ENCODE assay signal across 8 mouse cellular contexts in the genomic region with DNA sequence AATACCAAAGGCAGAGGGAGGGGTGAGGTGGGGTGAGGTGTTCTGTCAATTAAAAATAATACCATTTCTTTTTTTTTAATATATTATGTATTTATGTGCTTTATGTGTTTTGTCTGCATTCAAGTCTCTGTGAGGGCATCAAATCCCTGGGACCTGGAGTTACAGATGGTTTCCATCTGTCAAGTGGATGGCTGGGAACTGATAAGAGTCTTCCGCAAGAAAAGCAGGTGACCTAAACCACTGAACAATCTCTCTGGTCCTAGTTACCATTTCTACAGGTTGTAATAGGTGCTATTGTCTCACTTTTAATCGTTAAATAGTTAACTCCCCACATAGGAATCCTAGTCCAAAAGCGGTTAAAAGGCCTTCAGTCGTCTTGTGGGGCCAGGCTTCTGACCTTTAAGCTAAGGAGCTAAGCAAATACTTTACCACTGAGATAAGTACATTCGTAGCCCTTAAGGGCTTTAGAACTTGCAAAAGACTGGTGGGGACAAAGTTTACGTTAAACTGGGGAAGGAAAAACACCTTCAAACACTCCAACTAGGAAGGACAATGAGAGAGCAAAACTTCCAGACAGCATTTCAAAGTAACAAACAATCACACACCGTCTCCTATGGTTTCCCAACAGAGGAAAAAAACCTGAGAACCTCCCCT. TPM values are rescaled to one million over a fixed set of nuclear protein-coding genes. Genes with fewer than 3 reads are reported as not detected.
A peak's percentile ranks its signal among the peaks of the same experiment; 100 is the strongest.
DNase-seq lines count a peak whose midpoint lies in the region; ATAC-seq lines count a peak whose summit lies in the region.

No protein-coding gene starts in this region.

- 7% methylated on average over 7 of the region's 7 CpGs for WGBS in heart, embryonic 14.5 days
- WGBS in liver, embryonic 15.5 days (ENCODE audit: insufficient replicate concordance): 17% methylated on average over 7 of the region's 7 CpGs
- WGBS in stomach, embryonic 15.5 days: 13% methylated on average over 7 of the region's 7 CpGs

- H3K27ac ChIP-seq in heart, embryonic 14.5 days (replicated peaks in 1 of 2; ENCODE audit: control insufficient read depth in 1 of 2, insufficient read depth in 1 of 2, low read depth in 2 of 2, low read length in 2 of 2): peak overlapping the region in 1 of 2 experiments; percentile 97; a peak in 2 of 4 replicates
- H3K27ac ChIP-seq in liver, embryonic 15.5 days (replicated peaks): peak overlapping the region; percentile 97
- no peak overlapping the region for H3K27ac ChIP-seq in stomach, embryonic 15.5 days

- H3K27me3 ChIP-seq in heart, embryonic 14.5 days (ENCODE audit: control insufficient read depth, insufficient read depth, low read length): no peaks in the 10 kb centered on the region
- H3K27me3 ChIP-seq in liver, embryonic 15.5 days: no peaks in the 10 kb centered on the region
- no peaks in the 10 kb centered on the region for H3K27me3 ChIP-seq in stomach, embryonic 15.5 days (replicated peaks)

- H3K9ac ChIP-seq in heart, embryonic 14.5 days (ENCODE audit: low read length): peak overlapping the region; percentile 85
- H3K9ac ChIP-seq in liver, embryonic 15.5 days: peak overlapping the region; percentile 97
- peak overlapping the region; percentile 77; the same call in 1 of the 2 replicates for H3K9ac ChIP-seq in stomach, embryonic 15.5 days

- peaks cover 4% of the 10 kb centered on the region; the same call in 1 of the 2 replicates for H3K36me3 ChIP-seq in heart, embryonic 14.5 days (ENCODE audit: control insufficient read depth, insufficient read depth, low read length)
- peaks cover 4% of the 10 kb centered on the region for H3K36me3 ChIP-seq in liver, embryonic 15.5 days (replicated peaks)
- H3K36me3 ChIP-seq in stomach, embryonic 15.5 days: no peaks in the 10 kb centered on the region

- peak; percentile 24 for DNase-seq in embryo, embryonic 10.5 days (ENCODE audit: low spot score)
- DNase-seq in embryo, embryonic 10 days (ENCODE audit: low spot score): no peak
- peak; percentile 7 for DNase-seq in NIH3T3 (ENCODE audit: low read depth)
- DNase-seq in gastrocnemius, adult 18-20 months (ENCODE audit: low spot score): no peak
- DNase-seq in gastrocnemius, postnatal 10 days: no peak

- H3K4me1 ChIP-seq in heart, embryonic 14.5 days (ENCODE audit: control insufficient read depth in 2 of 2, insufficient read depth in 2 of 2, low read length in 2 of 2): peaks cover 0 to 16% of the 10 kb centered on the region in 2 experiments; a peak in 2 of 4 replicates
- H3K4me1 ChIP-seq in liver, embryonic 15.5 days (replicated peaks): peaks cover 23% of the 10 kb centered on the region
- H3K4me1 ChIP-seq in stomach, embryonic 15.5 days: peaks cover 9% of the 10 kb centered on the region; the same call in 1 of the 2 replicates

- H3K4me2 ChIP-seq in heart, embryonic 14.5 days (ENCODE audit: low read length): peak overlapping the region; percentile 80
- H3K4me2 ChIP-seq in liver, embryonic 15.5 days: peak overlapping the region; percentile 67
- H3K4me2 ChIP-seq in stomach, embryonic 15.5 days: peak overlapping the region; percentile 57

- no peak for ATAC-seq in heart, embryonic 14.5 days (ENCODE audit: insufficient number of reproducible peaks, insufficient read depth, low FRiP score, low read depth)
- ATAC-seq in liver, embryonic 15.5 days (ENCODE audit: insufficient read depth): no peak
- ATAC-seq in stomach, embryonic 15.5 days (ENCODE audit: insufficient read depth, low FRiP score, low read depth): no peak

- H3K9me3 ChIP-seq in heart, embryonic 14.5 days (ENCODE audit: control insufficient read depth, low read length): no peaks in the 10 kb centered on the region
- no peaks in the 10 kb centered on the region for H3K9me3 ChIP-seq in liver, embryonic 15.5 days (replicated peaks)
- no peaks in the 10 kb centered on the region for H3K9me3 ChIP-seq in stomach, embryonic 15.5 days

- peak overlapping the region; percentile 61 to 86; a peak in 3 of 4 replicates for H3K4me3 ChIP-seq in heart, embryonic 14.5 days (ENCODE audit: control insufficient read depth in 1 of 2, insufficient read depth in 1 of 2, low read depth in 1 of 2, low read length in 2 of 2)
- H3K4me3 ChIP-seq in liver, embryonic 15.5 days (replicated peaks): peak overlapping the region; percentile 99
- peak overlapping the region; percentile 98 for H3K4me3 ChIP-seq in stomach, embryonic 15.5 days (replicated peaks)

RNA-seq across cellular contexts. Expression of gene Swt1, which starts 1.2 kb away (rescaled TPM):
- polyA plus RNA-seq in heart, embryonic 14.5 days (2014; fragmentation: Nextera tagmentation; extraction: Ambion mirVana): 17.4 and 19.9 TPM in 2 replicates
- polyA plus RNA-seq in liver, embryonic 15.5 days (2015; fragmentation: Nextera tagmentation; extraction: Ambion mirVana): 12.1 and 15.4 TPM in 2 replicates
- 25.1 and 26.5 TPM in 2 replicates for polyA plus RNA-seq in stomach, embryonic 15.5 days (2015; fragmentation: Nextera tagmentation; extraction: Ambion mirVana)
- total RNA-seq in gastrocnemius, adult 18-20 months (2021): 1 to 10 TPM; 7.5 to 9.0 TPM
- total RNA-seq in gastrocnemius, postnatal 10 days (2021): 1 to 10 TPM; 6.2 to 8.6 TPM

RNA-seq across cellular contexts. Expression of gene Trmt1l, which starts 1.3 kb away (rescaled TPM):
- 39.6 and 43.2 TPM in 2 replicates for polyA plus RNA-seq in heart, embryonic 14.5 days (2014; fragmentation: Nextera tagmentation; extraction: Ambion mirVana)
- 15.2 and 16.0 TPM in 2 replicates for polyA plus RNA-seq in liver, embryonic 15.5 days (2015; fragmentation: Nextera tagmentation; extraction: Ambion mirVana)
- polyA plus RNA-seq in stomach, embryonic 15.5 days (2015; fragmentation: Nextera tagmentation; extraction: Ambion mirVana): 42.5 and 44.8 TPM in 2 replicates
- 10 to 100 TPM; 15.1 to 16.0 TPM for total RNA-seq in gastrocnemius, adult 18-20 months (2021)
- total RNA-seq in gastrocnemius, postnatal 10 days (2021): 10 to 100 TPM; 10.0 to 14.0 TPM

Comparison
In these comparisons a context has a peak if more than half of its experiments do, and no peak if none do; other contexts are left out.
1. DNase-seq: peak in embryo, embryonic 10.5 days (single experiment) and NIH3T3 (single experiment); none in embryo, embryonic 10 days (single experiment), gastrocnemius, adult 18-20 months (single experiment) and gastrocnemius, postnatal 10 days (single experiment).
2. Peak in every context shown above with its lines, with median percentiles within 50 percentile points of each other: H3K4me2 ChIP-seq, H3K4me3 ChIP-seq and H3K9ac ChIP-seq.